Mouse (Mus musculus): Measurements from ENCODE around the gene Tfeb. TPM values are rescaled to one million over a fixed set of nuclear protein-coding genes. Genes with fewer than 3 reads are reported as not detected.

Gene Tfeb
- polyA plus RNA-seq, 1 experiment: 7.6 TPM

DNA sequence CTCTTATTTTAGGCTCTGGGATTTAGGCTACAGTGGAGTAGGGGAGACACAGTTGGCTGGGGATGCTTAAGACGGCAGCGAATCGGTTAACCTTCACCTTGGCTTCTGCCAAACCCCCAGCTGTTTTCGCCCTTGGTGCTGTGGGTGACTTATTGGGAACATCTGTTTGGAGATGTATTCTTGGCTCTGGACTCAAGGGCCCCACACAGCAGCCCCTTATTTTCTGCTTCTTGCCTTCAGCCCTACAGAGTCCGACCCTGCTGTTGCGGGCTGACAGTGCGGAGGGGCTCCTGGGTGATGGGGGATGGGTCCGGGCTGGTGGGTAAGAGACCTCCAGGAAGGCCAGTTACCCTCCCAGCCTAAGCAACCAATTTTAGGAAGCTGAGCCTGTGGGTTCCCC is 84.5 kb downstream of the Tfeb start:
- TF ChIP-seq MYOD1 (IDR thresholded peaks at IDR 0.05; ENCODE audit: control insufficient read depth, insufficient read length, low read depth) (no peak), CEBPB (IDR thresholded peaks at IDR 0.05; ENCODE audit: low read depth) (no peak), CTCF (IDR thresholded peaks at IDR 0.05; ENCODE audit: control insufficient read depth, insufficient read depth, insufficient read length) (no peak), MAX (IDR thresholded peaks at IDR 0.05) (no peak), USF1 (IDR thresholded peaks at IDR 0.05; ENCODE audit: low read depth) (no peak), MYOG (IDR thresholded peaks at IDR 0.05; ENCODE audit: control insufficient read depth, extremely low read depth, insufficient read length) (no peak), FOSL1 (IDR thresholded peaks at IDR 0.05; ENCODE audit: insufficient read depth, low read length, poor library complexity, severe bottlenecking) (no peak)
- no peaks in the 10 kb centered on the region for H3K36me3 ChIP-seq (ENCODE audit: control insufficient read depth, insufficient read depth)

DNA sequence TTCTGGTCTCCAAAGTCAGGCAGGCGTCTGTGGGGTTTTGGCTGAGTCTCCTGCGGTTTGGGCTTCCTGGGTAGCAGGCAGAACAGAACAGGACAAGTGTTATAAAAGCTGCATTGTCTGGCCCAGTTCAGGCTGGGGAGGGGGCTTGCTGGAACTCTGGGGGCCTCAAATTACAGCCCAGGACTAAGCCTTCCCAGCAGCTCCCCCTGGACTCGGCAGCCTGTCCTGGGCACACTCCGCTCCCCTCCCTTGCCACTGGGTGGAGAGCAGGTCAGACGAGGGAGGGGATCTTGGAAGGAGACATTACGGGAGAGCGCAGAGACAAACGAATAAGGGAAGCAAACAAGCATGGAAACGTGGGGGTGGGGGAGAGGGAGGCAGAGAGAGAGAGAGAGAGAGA is 94.3 kb downstream of the Tfeb start:
- Histone ChIP-seq H3ac (ENCODE audit: control insufficient read depth, insufficient read length, low read depth) (no peak overlapping the region), H3K79me3 (ENCODE audit: low read depth) (no peaks in the 10 kb centered on the region), H3K79me2 (ENCODE audit: control insufficient read depth, insufficient read depth) (no peaks in the 10 kb centered on the region), H3K27me3 (ENCODE audit: control insufficient read depth, insufficient read depth, insufficient read length) (peaks cover 34% of the 10 kb centered on the region), H3K4me3 (ENCODE audit: insufficient read depth, poor library complexity, severe bottlenecking) (no peak overlapping the region), H3K36me3 (ENCODE audit: control insufficient read depth, insufficient read depth) (no peaks in the 10 kb centered on the region)
- TF ChIP-seq CEBPB (IDR thresholded peaks at IDR 0.05; ENCODE audit: low read depth) (no peak), MAX (IDR thresholded peaks at IDR 0.05) (no peak)

More for the DNA sequence above, 84.5 kb downstream of the Tfeb start:
- peaks cover 28% of the 10 kb centered on the region for H3K27me3 ChIP-seq (ENCODE audit: control insufficient read depth, insufficient read depth, insufficient read length)
- no peak overlapping the region for H3K4me3 ChIP-seq (ENCODE audit: insufficient read depth, poor library complexity, severe bottlenecking)
- no peak overlapping the region for H3ac ChIP-seq (ENCODE audit: control insufficient read depth, insufficient read length, low read depth)
- H3K79me2 ChIP-seq (ENCODE audit: control insufficient read depth, insufficient read depth): no peaks in the 10 kb centered on the region
- no peaks in the 10 kb centered on the region for H3K79me3 ChIP-seq (ENCODE audit: low read depth)

DNA sequence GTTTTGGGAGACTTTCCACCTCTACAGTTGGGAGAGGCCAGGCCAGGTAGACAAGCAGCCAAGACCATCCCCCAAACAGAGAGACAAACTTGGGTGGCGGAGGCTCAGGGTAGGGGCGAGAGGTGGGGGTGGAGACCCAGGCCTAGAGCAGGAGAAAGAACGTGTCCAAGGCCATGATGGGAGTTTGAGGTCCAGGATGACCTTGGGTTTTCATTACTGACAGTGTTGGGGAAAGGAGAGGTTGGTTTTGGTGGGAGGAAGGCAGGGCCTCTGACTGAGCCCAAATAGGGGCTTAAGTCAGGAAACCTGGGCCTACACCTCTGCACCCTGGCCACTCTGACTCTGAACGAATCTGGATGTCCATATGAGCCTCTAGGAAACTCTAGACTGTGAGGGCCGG is 94.9 kb downstream of the Tfeb start:
- H3K36me3 ChIP-seq (ENCODE audit: control insufficient read depth, insufficient read depth): no peaks in the 10 kb centered on the region
- H3K79me3 ChIP-seq (ENCODE audit: low read depth): no peaks in the 10 kb centered on the region
- TF ChIP-seq FOSL1 (IDR thresholded peaks at IDR 0.05; ENCODE audit: insufficient read depth, low read length, poor library complexity, severe bottlenecking) (no peak), USF1 (IDR thresholded peaks at IDR 0.05; ENCODE audit: low read depth) (no peak), CEBPB (IDR thresholded peaks at IDR 0.05; ENCODE audit: low read depth) (no peak), MAX (IDR thresholded peaks at IDR 0.05) (no peak), MYOG (IDR thresholded peaks at IDR 0.05; ENCODE audit: control insufficient read depth, extremely low read depth, insufficient read length) (no peak), CTCF (IDR thresholded peaks at IDR 0.05; ENCODE audit: control insufficient read depth, insufficient read depth, insufficient read length) (no peak), MYOD1 (IDR thresholded peaks at IDR 0.05; ENCODE audit: control insufficient read depth, insufficient read length, low read depth) (no peak)
- H3K4me3 ChIP-seq (ENCODE audit: insufficient read depth, poor library complexity, severe bottlenecking): no peak overlapping the region
- H3K27me3 ChIP-seq (ENCODE audit: control insufficient read depth, insufficient read depth, insufficient read length): peaks cover 34% of the 10 kb centered on the region
- no peak overlapping the region for H3ac ChIP-seq (ENCODE audit: control insufficient read depth, insufficient read length, low read depth)
- H3K79me2 ChIP-seq (ENCODE audit: control insufficient read depth, insufficient read depth): no peaks in the 10 kb centered on the region

DNA sequence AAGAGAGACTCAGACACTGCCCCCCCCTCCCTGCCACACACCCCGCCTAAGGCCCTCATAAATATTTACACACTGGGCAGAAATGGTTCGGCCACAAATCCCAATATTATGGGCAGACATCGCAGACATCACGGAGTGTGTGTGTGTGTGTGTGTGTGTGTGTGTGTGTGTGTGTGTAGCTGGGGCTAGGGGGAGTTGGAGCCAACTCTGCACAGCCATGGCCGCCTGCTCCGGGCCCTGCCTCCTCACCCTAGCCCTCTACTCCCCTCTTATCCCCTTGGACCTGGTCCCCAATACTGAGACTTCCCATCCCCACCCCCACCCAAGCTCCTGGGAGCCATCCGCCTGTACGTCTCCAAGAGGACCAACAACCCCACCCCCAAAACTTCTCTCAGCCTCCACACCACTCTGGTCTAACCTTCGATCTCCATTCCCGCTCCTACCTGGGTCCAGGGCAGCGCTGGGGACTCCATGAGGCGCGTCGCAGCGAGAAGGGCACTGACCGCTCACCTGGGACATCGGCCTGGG is 95.7 kb downstream of the Tfeb start:
- no peaks in the 10 kb centered on the region for H3K79me3 ChIP-seq (ENCODE audit: low read depth)
- TF ChIP-seq CEBPB (IDR thresholded peaks at IDR 0.05; ENCODE audit: low read depth) (no peak), CTCF (IDR thresholded peaks at IDR 0.05; ENCODE audit: control insufficient read depth, insufficient read depth, insufficient read length) (no peak), FOSL1 (IDR thresholded peaks at IDR 0.05; ENCODE audit: insufficient read depth, low read length, poor library complexity, severe bottlenecking) (no peak), USF1 (IDR thresholded peaks at IDR 0.05; ENCODE audit: low read depth) (no peak), MYOG (IDR thresholded peaks at IDR 0.05; ENCODE audit: control insufficient read depth, extremely low read depth, insufficient read length) (no peak), MYOD1 (IDR thresholded peaks at IDR 0.05; ENCODE audit: control insufficient read depth, insufficient read length, low read depth) (no peak), MAX (IDR thresholded peaks at IDR 0.05) (no peak)
- H3K36me3 ChIP-seq (ENCODE audit: control insufficient read depth, insufficient read depth): no peaks in the 10 kb centered on the region
- H3K4me3 ChIP-seq (ENCODE audit: insufficient read depth, poor library complexity, severe bottlenecking): no peak overlapping the region
- no peak overlapping the region for H3ac ChIP-seq (ENCODE audit: control insufficient read depth, insufficient read length, low read depth)
- no peaks in the 10 kb centered on the region for H3K79me2 ChIP-seq (ENCODE audit: control insufficient read depth, insufficient read depth)
- H3K27me3 ChIP-seq (ENCODE audit: control insufficient read depth, insufficient read depth, insufficient read length): peaks cover 30% of the 10 kb centered on the region

DNA sequence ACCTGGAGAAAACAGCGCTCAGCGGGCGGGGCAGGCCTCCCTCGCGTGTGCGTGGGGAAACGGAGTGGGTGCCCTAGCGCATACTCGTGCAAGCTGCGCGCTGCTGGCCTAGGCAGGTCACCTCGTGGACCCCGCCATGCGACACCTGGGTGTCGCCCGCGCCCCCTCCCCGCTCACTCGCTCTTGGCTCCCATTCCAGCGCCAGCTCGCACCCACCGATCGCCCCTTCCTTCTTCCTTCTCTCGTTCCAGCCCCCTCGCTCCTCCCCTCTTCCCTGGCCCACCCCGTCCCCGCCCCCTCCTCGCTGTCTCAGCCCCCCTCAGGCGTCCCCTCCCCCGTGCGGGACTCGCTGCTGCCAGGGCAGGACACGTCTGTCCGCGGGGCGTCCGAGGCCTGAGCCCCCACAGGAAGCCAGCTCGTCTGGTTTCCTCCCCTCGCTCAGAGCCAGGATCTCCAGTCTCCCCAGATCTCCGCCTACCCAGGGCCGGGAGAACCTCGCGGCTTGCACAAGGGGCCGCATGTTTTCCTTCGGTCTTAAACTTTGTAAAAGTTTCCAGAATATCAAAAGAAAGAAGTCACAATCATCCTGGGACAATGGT is 96.3 kb downstream of the Tfeb start:
- no peaks in the 10 kb centered on the region for H3K79me2 ChIP-seq (ENCODE audit: control insufficient read depth, insufficient read depth)
- peaks cover 30% of the 10 kb centered on the region for H3K27me3 ChIP-seq (ENCODE audit: control insufficient read depth, insufficient read depth, insufficient read length)
- no peak overlapping the region for H3ac ChIP-seq (ENCODE audit: control insufficient read depth, insufficient read length, low read depth)
- H3K4me3 ChIP-seq (ENCODE audit: insufficient read depth, poor library complexity, severe bottlenecking): no peak overlapping the region
- TF ChIP-seq MAX (IDR thresholded peaks at IDR 0.05) (no peak), CEBPB (IDR thresholded peaks at IDR 0.05; ENCODE audit: low read depth) (no peak), MYOD1 (IDR thresholded peaks at IDR 0.05; ENCODE audit: control insufficient read depth, insufficient read length, low read depth) (no peak), MYOG (IDR thresholded peaks at IDR 0.05; ENCODE audit: control insufficient read depth, extremely low read depth, insufficient read length) (no peak), CTCF (IDR thresholded peaks at IDR 0.05; ENCODE audit: control insufficient read depth, insufficient read depth, insufficient read length) (no peak), FOSL1 (IDR thresholded peaks at IDR 0.05; ENCODE audit: insufficient read depth, low read length, poor library complexity, severe bottlenecking) (no peak), USF1 (IDR thresholded peaks at IDR 0.05; ENCODE audit: low read depth) (no peak)
- no peaks in the 10 kb centered on the region for H3K79me3 ChIP-seq (ENCODE audit: low read depth)
- H3K36me3 ChIP-seq (ENCODE audit: control insufficient read depth, insufficient read depth): no peaks in the 10 kb centered on the region
